Mouse (Mus musculus) MEL (cell line): Measurements from ENCODE around the gene Map3k4. TPM values are rescaled to one million over a fixed set of nuclear protein-coding genes. Genes with fewer than 3 reads are reported as not detected.

Experiments used
- DNase-seq: peaks from one replicate; pipeline ENCODE4 v3.0.0; 2011; ENCODE audit warnings: low read depth, low spot score
- H3K27ac ChIP-seq: 2 replicates; pipeline ENCODE4 v1.5.1; 2012; ENCODE audit warnings: low read depth, mild to moderate bottlenecking, control low read depth, low read length, moderate library complexity; ENCODE audit not compliant: control insufficient read depth
- H3K27me3 ChIP-seq, 2 experiments: fragments of 150-350 bp in 1 of 2; sonication (generic) in 1 of 2; 2 replicates each; pipeline ENCODE4 v1.6.1; 2012; ENCODE audit warnings: low read length in 2 of 2, mild to moderate bottlenecking in 2 of 2, improper control_type of control experiment in 1 of 2, moderate library complexity in 1 of 2; ENCODE audit not compliant: insufficient read depth in 2 of 2, control insufficient read depth in 1 of 2
- H3K36me3 ChIP-seq, 2 experiments: 2 replicates each; pipeline ENCODE4 v1.6.1; 2012 to 2014; ENCODE audit warnings: low read length in 2 of 2, improper control_type of control experiment in 1 of 2, inconsistent platforms in 1 of 2, mild to moderate bottlenecking in 1 of 2; ENCODE audit not compliant: insufficient read depth in 2 of 2, control insufficient read depth in 1 of 2
- H3K4me1 ChIP-seq, 2 experiments: fragments of 150-350 bp in 1 of 2; sonication (generic) in 1 of 2; 2 replicates each; pipeline ENCODE4 v1.6.1; 2012; ENCODE audit warnings: low read length in 2 of 2, improper control_type of control experiment in 1 of 2, mild to moderate bottlenecking in 1 of 2; ENCODE audit not compliant: insufficient read depth in 2 of 2, control insufficient read depth in 1 of 2
- H3K4me3 ChIP-seq, 2 experiments: fragments of 150-350 bp in 1 of 2; sonication (generic) in 1 of 2; 2 replicates each; pipeline ENCODE4 v1.5.1; 2012; ENCODE audit warnings: low read depth in 2 of 2, low read length in 2 of 2, mild to moderate bottlenecking in 2 of 2, moderate library complexity in 2 of 2, control low read depth in 1 of 2, improper control_type of control experiment in 1 of 2; ENCODE audit not compliant: control insufficient read depth in 1 of 2, insufficient read depth in 1 of 2
- H3K79me2 ChIP-seq: 2 replicates; pipeline ENCODE4 v1.6.1; 2012; ENCODE audit warnings: mild to moderate bottlenecking, low read length, moderate library complexity; ENCODE audit not compliant: control insufficient read depth, poor library complexity, insufficient read depth
- H3K9ac ChIP-seq: 2 replicates; pipeline ENCODE4 v1.6.1; 2012; ENCODE audit warnings: low read depth, mild to moderate bottlenecking, control low read depth, low read length, moderate library complexity; ENCODE audit not compliant: control insufficient read depth, poor library complexity, severe bottlenecking
- H3K9me3 ChIP-seq: fragments of 150-350 bp; sonication (generic); replicated peaks from 2 replicates; pipeline ENCODE4 v1.6.1; 2012; ENCODE audit warnings: mild to moderate bottlenecking, low read length, improper control_type of control experiment, moderate library complexity; ENCODE audit not compliant: insufficient read depth
- EP300 ChIP-seq, 2 experiments: IDR thresholded peaks; 2 replicates each; pipeline ENCODE4 v1.6.1; 2011; ENCODE audit warnings: improper control_type of control experiment in 2 of 2, low read length in 2 of 2, low read depth in 1 of 2, mild to moderate bottlenecking in 1 of 2
- ETS1 ChIP-seq: IDR thresholded peaks from 2 replicates; pipeline ENCODE4 v1.6.1; 2012; ENCODE audit warnings: low read depth, mild to moderate bottlenecking, inconsistent platforms, low read length, improper control_type of control experiment, moderate library complexity
- GABPA ChIP-seq: IDR thresholded peaks from 2 replicates; pipeline ENCODE4 v1.6.1; 2012; ENCODE audit warnings: low read depth, mild to moderate bottlenecking, inconsistent platforms, low read length, improper control_type of control experiment, moderate library complexity
- GATA1 ChIP-seq: IDR thresholded peaks from 2 replicates; pipeline ENCODE4 v1.6.1; 2011; ENCODE audit warnings: low read depth, low read length, improper control_type of control experiment
- JUND ChIP-seq: IDR thresholded peaks from 2 replicates; pipeline ENCODE4 v1.6.1; 2011; ENCODE audit warnings: low read depth, mild to moderate bottlenecking, improper control_type of control experiment, low read length
- MAFK ChIP-seq: IDR thresholded peaks from 2 replicates; pipeline ENCODE4 v1.6.1; 2011; ENCODE audit warnings: low read depth, mild to moderate bottlenecking, low read length, improper control_type of control experiment, borderline replicate concordance
- MAX ChIP-seq: IDR thresholded peaks from 2 replicates; pipeline ENCODE4 v1.6.1; 2011; ENCODE audit warnings: low read length, improper control_type of control experiment
- MAZ ChIP-seq: IDR thresholded peaks from 2 replicates; pipeline ENCODE4 v1.6.1; 2012; ENCODE audit warnings: low read depth, mild to moderate bottlenecking, inconsistent platforms, low read length, improper control_type of control experiment
- POLR2A ChIP-seq, 2 experiments: IDR thresholded peaks; 2 replicates each; pipeline ENCODE4 v1.6.1; 2011 to 2012; ENCODE audit warnings: low read length in 2 of 2, mild to moderate bottlenecking in 2 of 2, control low read depth in 1 of 2, improper control_type of control experiment in 1 of 2, low read depth in 1 of 2, moderate library complexity in 1 of 2; ENCODE audit not compliant: control insufficient read depth in 1 of 2, insufficient read depth in 1 of 2, poor library complexity in 1 of 2
- POLR2AphosphoS5 ChIP-seq: IDR thresholded peaks from 2 replicates; pipeline ENCODE4 v1.6.1; 2012; ENCODE audit warnings: low read depth, borderline replicate concordance, mild to moderate bottlenecking, inconsistent platforms, low read length, moderate library complexity, mixed read lengths
- RAD21 ChIP-seq: IDR thresholded peaks from 2 replicates; pipeline ENCODE4 v1.6.1; 2011; ENCODE audit warnings: mild to moderate bottlenecking, low read depth, low read length, improper control_type of control experiment
- SIN3A ChIP-seq: IDR thresholded peaks from 2 replicates; pipeline ENCODE4 v1.6.1; 2012; ENCODE audit warnings: low read length, improper control_type of control experiment, inconsistent platforms
- SMC3 ChIP-seq: IDR thresholded peaks from 2 replicates; pipeline ENCODE4 v1.6.1; 2011; ENCODE audit warnings: low read depth, low read length, improper control_type of control experiment
- TAL1 ChIP-seq: IDR thresholded peaks from 2 replicates; pipeline ENCODE4 v1.6.1; 2012; ENCODE audit warnings: mild to moderate bottlenecking, inconsistent platforms, low read length, moderate library complexity, mixed read lengths
- TCF12 ChIP-seq: IDR thresholded peaks from 2 replicates; pipeline ENCODE4 v1.6.1; 2014; ENCODE audit warnings: low read depth, mild to moderate bottlenecking, inconsistent platforms, low read length, improper control_type of control experiment, moderate library complexity
- UBTF ChIP-seq: IDR thresholded peaks from 2 replicates; pipeline ENCODE4 v1.6.1; 2012; ENCODE audit warnings: low read depth, mild to moderate bottlenecking, inconsistent platforms, low read length, improper control_type of control experiment, moderate library complexity, borderline replicate concordance; ENCODE audit not compliant: insufficient read depth
- ZKSCAN1 ChIP-seq: IDR thresholded peaks from 2 replicates; pipeline ENCODE4 v1.6.1; 2012; ENCODE audit warnings: low read depth, mild to moderate bottlenecking, inconsistent platforms, low read length, improper control_type of control experiment, moderate library complexity
- ZMIZ1 ChIP-seq: IDR thresholded peaks from 2 replicates; pipeline ENCODE4 v1.6.1; 2012; ENCODE audit warnings: low read depth, mild to moderate bottlenecking, inconsistent platforms, low read length, improper control_type of control experiment, moderate library complexity
- polyA plus RNA-seq, 2 experiments: library from polyadenylated mRNA; stranded (reverse) in 1 of 2; unstranded in 1 of 2; fragments of >175 nt in 1 of 2; fragments of >200 nt in 1 of 2; gene quantifications; 2 replicates each; pipeline versions ENCODE4 v1.2.1 to v1.2.4; 2012; ENCODE audit warnings: low replicate concordance in 2 of 2, low read depth in 1 of 2; ENCODE audit not compliant: insufficient read length in 2 of 2, insufficient read depth in 1 of 2, missing spikeins in 1 of 2
- total RNA-seq: library from RNA; depleted of rRNA; stranded (reverse); fragments of 300-350 nt; gene quantifications from 2 replicates; pipeline ENCODE4 v1.2.3, GENCODE M21; 2012

The Map3k4 gene
- total and polyA plus RNA-seq, 3 experiments, result 18.0 to 20.4 TPM; not detected in 1

DNA sequence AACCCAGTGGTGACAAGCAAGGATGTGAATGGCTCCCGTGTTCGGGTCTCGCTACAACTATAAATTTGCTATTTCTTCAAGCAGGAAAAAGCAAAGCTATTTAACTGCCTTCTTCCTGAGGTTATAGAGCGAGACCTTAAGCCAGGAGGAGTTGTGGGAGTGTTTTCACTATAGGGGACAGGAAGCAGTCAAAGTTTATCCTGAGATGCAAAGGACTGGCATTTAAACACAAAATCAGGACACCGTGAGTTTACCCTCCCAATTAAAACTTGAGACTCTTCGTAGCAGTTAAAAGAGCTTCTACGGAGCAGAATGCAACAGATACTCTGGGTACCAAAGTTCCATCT, 1.0 kb downstream of the Map3k4 start:
- Histone ChIP-seq H3K9ac (peak overlapping the region; percentile 79), H3K36me3 (peaks cover 0 to 11% of the 10 kb centered on the region in 2 experiments; a peak in 2 of 4 replicates), H3K4me1 (peaks cover 4 to 20% of the 10 kb centered on the region in 2 experiments; a peak in 3 of 4 replicates), H3K9me3 (no peaks in the 10 kb centered on the region), H3K79me2 (peaks cover 9% of the 10 kb centered on the region), H3K4me3 (peak overlapping the region; percentile 90 to 91), H3K27ac (no peak overlapping the region), H3K27me3 (no peaks in the 10 kb centered on the region)
- TF ChIP-seq MAZ, result no peak
- no peak for TF ChIP-seq GATA1
- TF ChIP-seq SMC3, result no peak
- no peak for TF ChIP-seq ZKSCAN1
- TF ChIP-seq SIN3A, result no peak
- no peak for TF ChIP-seq POLR2AphosphoS5
- no peak for TF ChIP-seq MAFK
- no peak for TF ChIP-seq GABPA
- no peak for DNase-seq

GRCm38 (mm10) chr17:12316251-12316650, 2.3 kb downstream of the Map3k4 start:
- H3K4me3 ChIP-seq, result no peak overlapping the region
- DNase-seq, result no peak
- no peaks in the 10 kb centered on the region for H3K27me3 ChIP-seq
- no peaks in the 10 kb centered on the region for H3K9me3 ChIP-seq
- peaks cover 9% of the 10 kb centered on the region for H3K79me2 ChIP-seq
- H3K27ac ChIP-seq, result no peak overlapping the region
- TF ChIP-seq JUND (no peak), ETS1 (no peak), MAX (no peak), ZMIZ1 (no peak)
- peaks cover 0 to 13% of the 10 kb centered on the region in 2 experiments; a peak in 2 of 4 replicates for H3K36me3 ChIP-seq
- H3K4me1 ChIP-seq, result peaks cover 4 to 20% of the 10 kb centered on the region in 2 experiments; a peak in 3 of 4 replicates
- no peak overlapping the region for H3K9ac ChIP-seq

GRCm38 (mm10) chr17:12312248-12312647, 6.3 kb downstream of the Map3k4 start:
- H3K27ac ChIP-seq, result no peak overlapping the region; the same call in 1 of the 2 replicates
- H3K4me3 ChIP-seq, result no peak overlapping the region
- no peaks in the 10 kb centered on the region for H3K9me3 ChIP-seq
- no peaks in the 10 kb centered on the region for H3K27me3 ChIP-seq
- peak; percentile 74 for DNase-seq
- H3K79me2 ChIP-seq, result peaks cover 9% of the 10 kb centered on the region
- no peak overlapping the region for H3K9ac ChIP-seq
- TF ChIP-seq POLR2A (IDR thresholded peaks at IDR 0.05; ENCODE audit: control insufficient read depth in 1 of 2, insufficient read depth in 1 of 2, low read depth in 1 of 2, low read length in 2 of 2, poor library complexity in 1 of 2), result no peak
- TF ChIP-seq RAD21, result no peak
- TF ChIP-seq GATA1, result 0 out of 2 replicates have a peak, but pooled peaks have one; percentile 22
- TF ChIP-seq TCF12, result peak; percentile 33; the same call in 1 of the 2 replicates
- no peak for TF ChIP-seq UBTF
- peak; percentile 56 for TF ChIP-seq TAL1
- TF ChIP-seq EP300 (IDR thresholded peaks at IDR 0.05; ENCODE audit: low read depth in 1 of 2, low read length in 2 of 2), result peak; percentile 48 to 50
- H3K36me3 ChIP-seq, result peaks cover 0 to 2% of the 10 kb centered on the region in 2 experiments; a peak in 1 of 4 replicates
- peaks cover 4 to 6% of the 10 kb centered on the region in 2 experiments; a peak in 3 of 4 replicates for H3K4me1 ChIP-seq
